Mouse (Mus musculus) limb, embryonic 12.5 days (tissue): ENCODE results near the gene Gal3st2. TPM values are rescaled to one million over a fixed set of nuclear protein-coding genes. Genes with fewer than 3 reads are reported as not detected.
"Not testable (repeated sequence)": the region's sequence is repeated elsewhere in the genome, so short reads cannot be mapped to it uniquely, and the experiment has no call there.

Source experiments
- ATAC-seq: fragments of 200-750 bp; cut with Nextera tagmentation; 2 replicates; pipeline ENCODE4 v1.8.0; 2017; ENCODE audit warnings: low read depth, moderate TSS enrichment; ENCODE audit not compliant: insufficient number of reproducible peaks, insufficient read depth, low FRiP score, low TSS enrichment
- H3K27ac ChIP-seq: fragments of 300-500 bp; sonication (generic); 2 replicates; pipeline ENCODE4 v1.5.1; 2016; ENCODE audit warnings: mild to moderate bottlenecking, moderate library complexity
- H3K27me3 ChIP-seq: fragments of 300-500 bp; sonication (generic); 2 replicates; pipeline ENCODE4 v1.6.1; 2016; ENCODE audit warnings: mild to moderate bottlenecking, moderate library complexity
- H3K36me3 ChIP-seq: fragments of 300-500 bp; sonication (generic); 2 replicates; pipeline ENCODE4 v1.6.1; 2016; ENCODE audit warnings: mild to moderate bottlenecking, moderate library complexity
- H3K4me1 ChIP-seq: fragments of 300-500 bp; sonication (generic); replicated peaks from 2 replicates; pipeline ENCODE4 v1.6.1; 2016
- H3K4me2 ChIP-seq: fragments of 300-500 bp; sonication (generic); 2 replicates; pipeline ENCODE4 v1.6.1; 2016; ENCODE audit warnings: mild to moderate bottlenecking, moderate library complexity
- H3K4me3 ChIP-seq: fragments of 300-500 bp; sonication (generic); replicated peaks from 2 replicates; pipeline ENCODE4 v1.5.1; 2016; ENCODE audit warnings: mild to moderate bottlenecking
- H3K9ac ChIP-seq: fragments of 300-500 bp; sonication (generic); replicated peaks from 2 replicates; pipeline ENCODE4 v1.6.1; 2016; ENCODE audit warnings: mild to moderate bottlenecking, moderate library complexity
- H3K9me3 ChIP-seq: fragments of 300-500 bp; sonication (generic); 2 replicates; pipeline ENCODE4 v1.6.1; 2016; ENCODE audit warnings: mild to moderate bottlenecking, moderate library complexity
- WGBS: fragments of 180-500 bp; shearing (Covaris S2); methylation state at CpG from one replicate; pipeline ENCODE4 v1.1.7; 2016; 5-methylcytosine and 5-hydroxymethylcytosine counted together
- polyA plus RNA-seq: library from polyadenylated mRNA; unstranded; fragments of >200 nt; fragmentation: Nextera tagmentation; extraction: Ambion mirVana; gene quantifications from 2 replicates; pipeline ENCODE4 v1.2.1, GENCODE M21; 2016

Gene Gal3st2
- polyA plus RNA-seq, 1 experiment from 2014 or later = 0.31 TPM

DNA sequence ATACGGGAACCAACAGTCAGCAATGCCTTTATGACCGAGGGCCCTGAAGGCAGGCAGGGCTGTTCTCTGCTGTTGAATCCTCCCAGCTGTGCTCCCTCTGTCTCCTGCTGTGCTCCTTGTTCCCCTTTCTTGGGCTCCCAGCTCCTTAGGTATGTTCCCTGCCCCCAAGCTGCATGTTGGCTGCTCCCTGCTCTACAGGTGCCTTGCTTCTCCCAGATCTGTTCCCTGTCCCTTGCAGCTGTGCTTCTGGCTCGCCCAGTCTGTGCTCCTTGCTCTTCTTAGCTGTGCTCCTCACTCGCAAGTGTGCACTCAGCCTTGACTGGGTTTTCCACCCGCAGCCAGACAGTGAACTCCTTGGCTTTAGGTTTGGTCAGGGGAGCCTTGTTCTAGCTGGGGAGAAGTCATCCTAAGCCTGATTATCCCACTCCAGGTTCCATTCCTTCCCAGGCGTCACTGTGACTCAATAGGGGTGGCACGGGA, 26.4 kb upstream of the Gal3st2 start:
- Histone ChIP-seq H3K4me3 (no peak overlapping the region), H3K27ac (no peak overlapping the region), H3K4me2 (no peak overlapping the region), H3K9me3 (no peaks in the 10 kb centered on the region), H3K9ac (no peak overlapping the region), H3K27me3 (no peaks in the 10 kb centered on the region), H3K4me1 (no peaks in the 10 kb centered on the region), H3K36me3 (peaks cover 34% of the 10 kb centered on the region)
- no peak for ATAC-seq
- WGBS = 92% methylated on average over 7 of the region's 7 CpGs

- Histone ChIP-seq H3K27ac (no peak overlapping the region), H3K9ac (no peak overlapping the region), H3K9me3 (no peaks in the 10 kb centered on the region), H3K27me3 (no peaks in the 10 kb centered on the region), H3K4me3 (no peak overlapping the region), H3K4me1 (no peaks in the 10 kb centered on the region), H3K4me2 (no peak overlapping the region), H3K36me3 (peaks cover 34% of the 10 kb centered on the region)
- WGBS = 90% methylated on average over 4 of the region's 4 CpGs
- ATAC-seq = peak; percentile 15; the same call in 1 of the 2 replicates
Measured at GRCm38 (mm10) chr1:93835211-93835610, 25.9 kb upstream of the Gal3st2 start.

DNA sequence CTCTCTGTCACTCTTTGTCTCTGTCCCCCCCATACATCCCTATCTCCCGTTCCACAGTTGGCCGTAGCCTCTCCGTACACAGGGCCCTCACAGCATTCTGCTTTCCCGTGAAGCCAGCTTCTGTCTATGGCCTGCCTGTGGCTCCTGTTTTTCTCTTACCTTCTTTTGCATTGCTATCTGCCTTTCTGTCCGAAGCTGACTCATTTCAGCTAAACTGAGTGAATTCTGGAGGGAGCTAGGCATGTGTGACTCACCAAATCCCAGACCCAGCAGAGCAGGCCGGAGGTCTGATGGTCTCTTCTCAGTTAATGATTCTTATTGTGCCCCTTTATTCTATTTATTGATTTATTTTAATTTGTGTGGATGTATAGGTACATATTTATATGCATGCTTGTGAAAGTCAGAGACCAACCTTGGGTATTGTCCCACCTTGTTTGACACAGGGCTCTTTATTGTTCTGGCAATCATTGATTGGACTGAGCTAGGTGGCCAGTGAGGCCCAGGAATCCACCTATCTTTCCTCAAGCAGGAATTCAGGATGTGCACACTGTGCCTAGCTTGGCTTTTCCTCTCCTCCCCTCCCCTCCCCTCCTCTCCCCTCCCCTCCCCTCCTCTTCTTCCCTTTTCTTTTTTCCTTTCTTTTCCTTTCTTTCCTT, 25.1 kb upstream of the Gal3st2 start:
- 93% methylated on average over 6 of the region's 6 CpGs for WGBS
- no peak for ATAC-seq

GRCm38 (mm10) chr1:93836532-93836913, 24.6 kb upstream of the Gal3st2 start:
- H3K4me2 ChIP-seq = no peak overlapping the region
- no peaks in the 10 kb centered on the region for H3K9me3 ChIP-seq
- 90% methylated on average over 2 of the region's 2 CpGs for WGBS
- no peaks in the 10 kb centered on the region for H3K4me1 ChIP-seq
- H3K36me3 ChIP-seq = peaks cover 34% of the 10 kb centered on the region
- no peaks in the 10 kb centered on the region for H3K27me3 ChIP-seq
- H3K27ac ChIP-seq = no peak overlapping the region
- H3K9ac ChIP-seq = no peak overlapping the region
- no peak for ATAC-seq
- H3K4me3 ChIP-seq = no peak overlapping the region

More for the DNA sequence above, 25.1 kb upstream of the Gal3st2 start:
- no peaks in the 10 kb centered on the region for H3K4me1 ChIP-seq
- H3K36me3 ChIP-seq = peaks cover 34% of the 10 kb centered on the region
- H3K27me3 ChIP-seq = no peaks in the 10 kb centered on the region
- no peak overlapping the region for H3K4me3 ChIP-seq
- no peak overlapping the region for H3K9ac ChIP-seq
- no peak overlapping the region for H3K27ac ChIP-seq
- H3K4me2 ChIP-seq = no peak overlapping the region
- no peaks in the 10 kb centered on the region for H3K9me3 ChIP-seq

DNA sequence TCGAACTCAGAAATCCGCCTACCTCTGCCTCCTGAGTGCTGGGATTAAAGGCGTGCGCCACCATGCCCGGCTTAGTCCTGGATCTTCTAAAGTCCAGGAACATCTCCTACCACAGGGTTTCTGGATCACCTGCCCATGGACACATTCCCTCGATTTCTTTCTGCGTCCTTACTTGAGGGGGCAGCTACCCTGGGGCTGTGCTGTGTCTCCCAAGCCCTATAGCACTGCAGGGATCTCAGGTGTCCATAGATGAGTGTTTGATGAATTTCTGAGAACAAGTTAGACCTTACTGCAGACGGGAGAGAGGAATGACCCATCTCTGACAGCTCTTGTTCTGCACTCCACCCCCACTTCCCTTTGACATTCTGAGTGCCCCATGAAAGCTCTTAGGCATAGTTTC, 23.8 kb upstream of the Gal3st2 start:
- Histone ChIP-seq H3K9ac (no peak overlapping the region), H3K4me2 (no peak overlapping the region), H3K4me1 (no peaks in the 10 kb centered on the region), H3K4me3 (no peak overlapping the region), H3K36me3 (peaks cover 34% of the 10 kb centered on the region), H3K9me3 (no peaks in the 10 kb centered on the region), H3K27ac (no peak overlapping the region), H3K27me3 (no peaks in the 10 kb centered on the region)
- WGBS = 91% methylated on average over 8 of the region's 8 CpGs
- no peak for ATAC-seq

- WGBS = 91% methylated on average over 8 of the region's 8 CpGs
- not testable (repeated sequence) for H3K9ac ChIP-seq, H3K4me3 ChIP-seq, ATAC-seq, H3K4me1 ChIP-seq, H3K9me3 ChIP-seq, H3K27ac ChIP-seq, H3K4me2 ChIP-seq, H3K27me3 ChIP-seq
- peaks cover 34% of the 10 kb centered on the region for H3K36me3 ChIP-seq
Measured at GRCm38 (mm10) chr1:93838569-93838968, 22.5 kb upstream of the Gal3st2 start.

DNA sequence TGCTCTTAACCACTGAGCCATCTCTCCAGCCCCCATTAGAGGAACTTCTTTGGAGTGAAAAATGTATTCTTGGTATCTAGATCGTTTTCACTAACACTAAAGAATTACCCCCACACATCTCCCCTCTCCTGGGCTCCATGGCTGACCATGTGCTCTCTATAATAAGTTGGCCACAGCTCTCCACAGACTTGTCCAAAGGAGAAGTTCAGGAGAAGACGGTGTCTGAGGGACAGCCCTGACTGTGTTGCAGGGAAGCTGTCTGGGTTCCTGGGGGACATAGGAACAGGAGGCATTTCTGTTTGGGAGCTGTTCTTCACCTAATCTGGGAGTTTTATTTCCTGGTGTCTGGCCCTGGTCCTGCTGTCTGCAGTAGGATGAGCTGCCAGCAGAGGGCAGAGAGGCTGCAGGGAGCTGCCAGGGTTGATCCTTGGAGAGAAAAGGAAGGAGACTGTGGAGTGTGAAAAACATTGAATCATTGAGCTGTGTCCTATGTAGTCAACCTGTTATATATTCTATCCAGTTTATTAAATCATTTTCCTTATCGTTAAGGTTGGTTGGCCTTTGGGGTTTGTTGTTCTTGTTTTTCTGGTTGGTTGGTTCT, 15.2 kb upstream of the Gal3st2 start:
- not testable (repeated sequence) for H3K4me3 ChIP-seq, H3K4me2 ChIP-seq, H3K36me3 ChIP-seq, H3K27ac ChIP-seq, H3K4me1 ChIP-seq, H3K9me3 ChIP-seq, H3K27me3 ChIP-seq, ATAC-seq, H3K9ac ChIP-seq
- WGBS = 69% methylated on average over 1 of the region's 3 CpGs

DNA sequence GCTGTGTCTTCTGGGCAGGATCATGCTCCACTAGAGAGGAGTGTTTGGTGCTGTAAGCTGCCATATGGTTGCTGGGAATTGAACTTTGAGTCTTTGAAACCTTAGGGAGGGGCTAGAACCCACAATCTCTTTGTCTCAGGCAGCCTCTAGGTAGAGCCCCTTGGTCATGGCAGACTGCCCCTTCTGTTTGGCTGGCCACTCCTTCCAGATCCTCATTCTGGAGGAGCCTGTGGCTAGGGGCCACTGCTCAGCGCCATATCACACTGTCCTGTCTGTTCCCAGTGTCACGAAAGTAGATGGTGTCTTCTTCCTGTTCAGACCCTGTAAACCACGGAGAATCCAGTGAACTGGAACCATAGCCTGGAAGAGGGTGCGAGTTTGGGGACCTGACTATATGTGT, 5.3 kb upstream of the Gal3st2 start:
- not testable (repeated sequence) for H3K4me3 ChIP-seq, H3K4me1 ChIP-seq, H3K36me3 ChIP-seq, H3K9me3 ChIP-seq, H3K27ac ChIP-seq, H3K27me3 ChIP-seq, ATAC-seq, H3K9ac ChIP-seq, H3K4me2 ChIP-seq
- 79% methylated on average over 4 of the region's 4 CpGs for WGBS

DNA sequence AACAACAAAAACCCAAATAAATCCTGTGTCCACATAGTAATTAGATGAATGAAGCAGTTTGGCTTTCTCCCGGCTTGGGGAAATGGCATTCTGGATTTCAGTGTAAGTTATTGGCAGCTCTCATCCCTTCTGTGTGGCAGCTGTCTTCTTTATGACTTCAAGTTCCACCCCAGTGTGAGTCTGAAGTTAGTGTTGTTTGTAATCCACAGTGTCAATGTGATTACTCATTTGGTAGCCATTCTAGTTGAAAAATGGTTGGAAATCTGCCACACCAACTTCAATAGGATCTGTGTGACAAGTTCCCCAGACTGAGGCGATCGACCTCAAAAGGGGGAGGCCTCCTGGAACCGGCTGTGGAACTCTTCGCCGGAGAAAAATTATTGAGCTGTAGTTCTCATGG, 3.7 kb upstream of the Gal3st2 start:
- Histone ChIP-seq H3K4me2 (no peak overlapping the region), H3K27ac (no peak overlapping the region), H3K4me1 (no peaks in the 10 kb centered on the region), H3K9me3 (no peaks in the 10 kb centered on the region), H3K4me3 (no peak overlapping the region), H3K27me3 (no peaks in the 10 kb centered on the region), H3K36me3 (no peaks in the 10 kb centered on the region), H3K9ac (no peak overlapping the region)
- WGBS = 79% methylated on average over 6 of the region's 6 CpGs
- ATAC-seq = no peak

GRCm38 (mm10) chr1:93857991-93858390, 3.1 kb upstream of the Gal3st2 start:
- no peaks in the 10 kb centered on the region for H3K36me3 ChIP-seq
- 82% methylated on average over 3 of the region's 3 CpGs for WGBS
- no peak overlapping the region for H3K9ac ChIP-seq
- no peaks in the 10 kb centered on the region for H3K4me1 ChIP-seq
- H3K9me3 ChIP-seq = no peaks in the 10 kb centered on the region
- no peak for ATAC-seq
- H3K27me3 ChIP-seq = no peaks in the 10 kb centered on the region
- no peak overlapping the region for H3K4me3 ChIP-seq
- no peak overlapping the region for H3K27ac ChIP-seq
- H3K4me2 ChIP-seq = no peak overlapping the region

DNA sequence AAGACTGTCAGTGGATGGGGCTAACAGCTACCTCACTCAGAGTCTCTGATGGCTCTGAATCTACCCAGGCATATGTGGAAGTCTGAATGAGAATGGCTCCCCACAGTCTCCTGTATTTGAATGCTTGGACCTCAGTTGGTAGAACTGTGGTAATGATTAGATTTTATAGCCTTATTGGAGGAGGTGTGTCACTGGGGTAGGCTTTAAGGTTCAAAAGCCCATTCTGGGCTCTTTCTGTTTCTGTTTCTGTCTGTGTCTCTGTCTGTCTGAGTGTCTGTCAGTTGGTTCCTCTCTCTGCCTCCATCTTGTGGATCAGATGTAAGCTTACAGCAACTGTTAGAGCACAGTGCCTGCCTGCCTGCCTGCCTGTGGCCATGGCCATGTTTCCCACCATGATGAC, 1.5 kb upstream of the Gal3st2 start:
- no peaks in the 10 kb centered on the region for H3K4me1 ChIP-seq
- H3K4me2 ChIP-seq = no peak overlapping the region
- no peak overlapping the region for H3K27ac ChIP-seq
- no peak overlapping the region for H3K9ac ChIP-seq
- no peaks in the 10 kb centered on the region for H3K36me3 ChIP-seq
- no peak for ATAC-seq
- no peak overlapping the region for H3K4me3 ChIP-seq
- no peaks in the 10 kb centered on the region for H3K27me3 ChIP-seq
- no peaks in the 10 kb centered on the region for H3K9me3 ChIP-seq

DNA sequence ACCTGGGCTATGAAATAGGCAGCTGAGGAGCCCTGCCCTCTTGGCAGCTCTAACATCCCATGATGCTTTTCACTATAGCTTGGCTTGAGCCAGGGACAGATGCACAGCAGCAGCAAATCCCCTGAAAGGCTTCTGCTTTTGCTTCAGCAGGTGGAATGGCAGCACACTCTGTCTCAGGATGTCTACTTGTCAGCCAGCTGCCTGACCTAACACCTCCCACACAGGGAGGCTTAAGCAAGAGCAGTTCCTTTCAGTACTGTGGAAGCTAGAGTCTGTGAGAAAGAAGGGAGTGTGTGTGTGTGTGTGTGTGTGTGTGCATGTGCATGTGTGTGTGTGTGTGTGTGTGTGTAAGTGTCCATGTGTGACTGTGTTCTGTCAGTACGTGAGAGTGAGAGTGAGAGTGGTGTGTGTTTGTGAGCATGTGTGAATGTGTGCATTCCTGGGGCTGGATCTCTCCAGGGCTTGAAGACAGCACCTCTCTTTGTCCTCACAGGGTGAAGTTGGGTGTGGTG, 10.5 kb downstream of the Gal3st2 start:
- H3K27me3 ChIP-seq, ATAC-seq, H3K4me2 ChIP-seq, H3K36me3 ChIP-seq, H3K9ac ChIP-seq, H3K27ac ChIP-seq, H3K9me3 ChIP-seq, H3K4me1 ChIP-seq, H3K4me3 ChIP-seq: not testable (repeated sequence)
- WGBS = no CpG with 5 or more reads among the region's 1 CpGs
